Mouse (Mus musculus): ENCODE measurements around the gene Lhx3. TPM values are rescaled to one million over a fixed set of nuclear protein-coding genes. Genes with fewer than 3 reads are reported as not detected.
A peak's percentile ranks its signal among the peaks of the same experiment; 100 is the strongest.

The Lhx3 gene
- total and polyA plus RNA-seq, 2 experiments from 2014 or later, result 0.12 to 0.38 TPM

DNA sequence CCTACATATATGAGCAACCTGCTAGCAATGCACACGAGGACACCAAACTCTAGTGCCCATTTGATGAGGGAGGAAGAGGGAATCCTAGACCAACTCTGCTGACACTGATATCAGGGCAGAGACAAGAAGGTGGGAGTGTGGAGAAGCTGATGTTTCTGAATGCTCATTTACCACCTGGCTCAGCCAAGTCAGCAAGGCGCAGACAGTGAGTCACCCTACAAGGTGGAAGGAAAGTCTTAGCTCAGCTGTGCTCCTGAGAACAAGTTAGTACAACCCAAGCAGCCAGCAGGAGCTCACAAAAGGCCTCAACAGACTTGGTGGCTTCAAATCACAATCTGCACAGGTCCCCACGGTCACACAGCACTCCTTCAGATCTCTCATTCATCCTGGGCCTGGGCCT lies 23.3 kb upstream of the Lhx3 start:
- Histone ChIP-seq H3K4me1 (ENCODE audit: insufficient read depth, low read length) (no peaks in the 10 kb centered on the region), H3K27ac (ENCODE audit: low read depth, low read length) (no peak overlapping the region), H3K4me3 (ENCODE audit: low read depth, low read length) (no peak overlapping the region), H3K4me2 (ENCODE audit: low read depth, low read length, poor library complexity, severe bottlenecking) (no peak overlapping the region), H3K9ac (replicated peaks; ENCODE audit: low read length, poor library complexity, severe bottlenecking) (0 out of 2 replicates have a peak overlapping the region, but pooled peaks have one; percentile 13), H3K9me3 (ENCODE audit: low read length) (no peaks in the 10 kb centered on the region), H3K36me3 (ENCODE audit: insufficient read depth, low read length) (0 out of 2 replicates have a peak, but pooled peaks cover 2% of the 10 kb centered on the region), H3K27me3 (ENCODE audit: insufficient read depth, low read length) (no peaks in the 10 kb centered on the region)
- DNase-seq (ENCODE audit: low spot score) (no peak), ATAC-seq (ENCODE audit: low FRiP score) (no peak)
- 82% methylated on average over 3 of the region's 3 CpGs for WGBS
- no peak for TF ChIP-seq CTCF (IDR thresholded peaks at IDR 0.05)

DNA sequence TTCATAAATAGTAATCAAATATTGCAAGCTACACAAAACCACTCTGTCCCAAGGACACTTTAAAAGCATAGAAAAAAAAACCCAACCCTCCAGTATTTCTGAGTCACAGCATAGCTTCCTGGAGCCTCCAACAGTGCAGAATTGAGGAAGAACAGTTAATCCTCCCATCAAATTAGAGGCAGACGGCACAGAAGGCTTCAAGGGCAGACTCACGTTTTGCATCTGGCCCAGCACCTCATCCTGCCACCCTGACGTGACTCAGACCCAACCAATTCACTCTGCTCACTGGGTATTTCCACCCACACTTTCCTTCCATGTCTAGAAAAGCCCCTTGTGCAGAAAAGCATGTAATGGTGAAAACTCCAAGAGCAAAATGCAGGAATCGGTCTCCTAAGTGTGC lies 22.2 kb upstream of the Lhx3 start:
- Histone ChIP-seq H3K27ac (ENCODE audit: low read depth, low read length) (no peak overlapping the region), H3K36me3 (ENCODE audit: insufficient read depth, low read length) (peaks cover 5% of the 10 kb centered on the region; the same call in 1 of the 2 replicates), H3K9me3 (ENCODE audit: low read length) (no peaks in the 10 kb centered on the region), H3K4me2 (ENCODE audit: low read depth, low read length, poor library complexity, severe bottlenecking) (no peak overlapping the region), H3K9ac (replicated peaks; ENCODE audit: low read length, poor library complexity, severe bottlenecking) (no peak overlapping the region), H3K27me3 (ENCODE audit: insufficient read depth, low read length) (no peaks in the 10 kb centered on the region), H3K4me1 (ENCODE audit: insufficient read depth, low read length) (no peaks in the 10 kb centered on the region), H3K4me3 (ENCODE audit: low read depth, low read length) (no peak overlapping the region)
- no peak for ATAC-seq (ENCODE audit: low FRiP score)
- no peak for TF ChIP-seq CTCF (IDR thresholded peaks at IDR 0.05)
- WGBS, result 59% methylated on average over 4 of the region's 4 CpGs
- no peak for DNase-seq (ENCODE audit: low spot score)

DNA sequence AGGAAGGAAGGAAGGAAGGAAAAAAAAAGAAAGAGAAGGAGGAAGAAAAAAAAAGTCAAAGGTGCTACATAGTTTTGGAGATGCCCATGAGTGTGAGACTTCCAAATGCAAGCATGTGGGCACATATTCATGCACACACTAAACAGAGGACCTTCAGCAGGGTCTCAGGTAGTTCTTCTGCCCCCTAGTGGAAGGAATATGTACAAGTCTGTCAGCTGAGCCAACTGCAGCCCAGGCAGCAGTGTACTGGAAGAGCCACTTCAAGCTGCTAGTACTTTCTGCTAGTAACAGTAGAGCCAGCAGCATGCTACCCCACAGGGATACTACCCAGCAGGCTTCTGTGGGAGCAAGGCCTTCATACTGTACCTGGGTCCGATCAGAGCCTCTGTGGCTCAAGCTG lies 19.7 kb upstream of the Lhx3 start:
- Histone ChIP-seq H3K4me3 (ENCODE audit: low read depth, low read length) (no peak overlapping the region), H3K9ac (replicated peaks; ENCODE audit: low read length, poor library complexity, severe bottlenecking) (no peak overlapping the region; the same call in 1 of the 2 replicates), H3K27ac (ENCODE audit: low read depth, low read length) (no peak overlapping the region), H3K4me1 (ENCODE audit: insufficient read depth, low read length) (no peaks in the 10 kb centered on the region), H3K4me2 (ENCODE audit: low read depth, low read length, poor library complexity, severe bottlenecking) (no peak overlapping the region), H3K9me3 (ENCODE audit: low read length) (no peaks in the 10 kb centered on the region), H3K27me3 (ENCODE audit: insufficient read depth, low read length) (no peaks in the 10 kb centered on the region), H3K36me3 (ENCODE audit: insufficient read depth, low read length) (peaks cover 22% of the 10 kb centered on the region)
- 81% methylated on average over 1 of the region's 1 CpGs for WGBS
- peak; percentile 89 for TF ChIP-seq CTCF (IDR thresholded peaks at IDR 0.05)
- peak; percentile 88 for DNase-seq (ENCODE audit: low spot score)
- peak; percentile 49; the same call in 1 of the 2 replicates for ATAC-seq (ENCODE audit: low FRiP score)

DNA sequence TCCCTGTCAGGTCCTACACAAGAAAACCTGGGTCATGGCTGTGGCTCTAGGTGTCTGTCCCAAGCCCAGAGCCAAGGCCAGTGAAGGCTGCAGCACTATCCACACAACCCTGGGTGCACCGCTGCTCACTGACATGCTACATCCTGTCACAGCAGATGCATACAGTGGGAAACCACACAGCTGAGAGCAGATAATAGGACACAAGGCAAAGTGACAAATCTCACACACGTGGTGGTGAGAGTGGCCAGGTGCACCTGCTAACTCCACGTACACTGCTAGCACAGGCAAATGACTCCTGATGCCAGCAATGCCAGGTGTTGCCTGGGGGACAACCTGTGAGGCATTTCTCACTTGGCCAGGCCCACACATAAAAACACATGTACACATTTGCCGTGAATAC lies 17.2 kb upstream of the Lhx3 start:
- H3K27me3 ChIP-seq (ENCODE audit: insufficient read depth, low read length), result no peaks in the 10 kb centered on the region
- DNase-seq (ENCODE audit: low spot score), result no peak
- H3K27ac ChIP-seq (ENCODE audit: low read depth, low read length), result no peak overlapping the region
- H3K4me1 ChIP-seq (ENCODE audit: insufficient read depth, low read length), result no peaks in the 10 kb centered on the region
- H3K4me2 ChIP-seq (ENCODE audit: low read depth, low read length, poor library complexity, severe bottlenecking), result no peak overlapping the region
- no peaks in the 10 kb centered on the region for H3K9me3 ChIP-seq (ENCODE audit: low read length)
- no peak overlapping the region for H3K9ac ChIP-seq (replicated peaks; ENCODE audit: low read length, poor library complexity, severe bottlenecking)
- ATAC-seq (ENCODE audit: low FRiP score), result no peak
- TF ChIP-seq CTCF (IDR thresholded peaks at IDR 0.05), result no peak
- 95% methylated on average over 4 of the region's 4 CpGs for WGBS
- peaks cover 45% of the 10 kb centered on the region for H3K36me3 ChIP-seq (ENCODE audit: insufficient read depth, low read length)
- H3K4me3 ChIP-seq (ENCODE audit: low read depth, low read length), result no peak overlapping the region

DNA sequence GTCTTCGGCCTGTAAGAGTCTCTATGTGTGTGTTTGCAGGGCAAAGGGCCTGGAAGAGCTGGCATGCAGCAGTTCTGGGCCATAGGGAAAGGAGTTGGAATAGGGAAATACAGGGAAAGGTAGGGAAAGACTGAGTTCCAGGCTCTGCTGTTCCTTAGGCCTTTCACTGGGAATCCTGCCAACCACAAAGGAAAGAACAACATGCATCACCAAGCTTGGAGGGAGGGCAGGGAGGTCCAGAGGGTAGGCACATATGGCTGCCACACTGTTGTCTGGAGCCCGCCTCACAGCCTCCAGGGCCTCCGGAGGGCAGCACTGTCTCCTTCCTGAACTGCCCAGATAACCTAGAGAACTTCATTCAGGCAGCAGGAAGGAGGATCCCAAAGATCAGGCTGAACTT lies 15.9 kb upstream of the Lhx3 start:
- Histone ChIP-seq H3K27ac (ENCODE audit: low read depth, low read length) (no peak overlapping the region), H3K4me1 (ENCODE audit: insufficient read depth, low read length) (no peaks in the 10 kb centered on the region), H3K36me3 (ENCODE audit: insufficient read depth, low read length) (peaks cover 57% of the 10 kb centered on the region), H3K27me3 (ENCODE audit: insufficient read depth, low read length) (no peaks in the 10 kb centered on the region), H3K9me3 (ENCODE audit: low read length) (no peaks in the 10 kb centered on the region), H3K4me3 (ENCODE audit: low read depth, low read length) (no peak overlapping the region), H3K9ac (replicated peaks; ENCODE audit: low read length, poor library complexity, severe bottlenecking) (no peak overlapping the region), H3K4me2 (ENCODE audit: low read depth, low read length, poor library complexity, severe bottlenecking) (no peak overlapping the region)
- TF ChIP-seq CTCF (IDR thresholded peaks at IDR 0.05), result no peak
- ATAC-seq (ENCODE audit: low FRiP score), result no peak
- DNase-seq (ENCODE audit: low spot score), result peak; percentile 37
- WGBS, result 90% methylated on average over 3 of the region's 3 CpGs

DNA sequence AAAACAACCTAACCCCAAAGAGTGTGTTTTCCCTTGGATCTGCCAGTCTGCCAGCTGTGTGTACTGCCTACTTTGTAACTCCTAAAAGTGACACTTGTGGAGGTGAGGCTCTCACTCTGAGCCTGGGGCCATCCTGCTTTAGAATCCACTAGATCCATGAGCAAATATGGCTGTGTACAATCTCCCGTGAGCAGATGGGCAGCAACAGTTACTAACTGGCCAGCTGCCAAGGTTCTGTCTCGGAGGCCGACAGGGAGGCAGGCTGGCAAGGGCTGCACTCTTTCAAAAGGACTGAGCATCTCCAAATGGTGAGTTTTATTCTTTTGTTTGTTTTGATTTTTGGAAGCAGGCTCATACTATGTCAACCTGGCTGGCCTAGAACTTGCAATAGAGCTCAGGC lies 6.4 kb upstream of the Lhx3 start:
- no peak overlapping the region for H3K4me3 ChIP-seq (ENCODE audit: low read depth, low read length)
- WGBS, result 40% methylated on average over 3 of the region's 3 CpGs
- no peak overlapping the region for H3K4me2 ChIP-seq (ENCODE audit: low read depth, low read length, poor library complexity, severe bottlenecking)
- TF ChIP-seq CTCF (IDR thresholded peaks at IDR 0.05), result no peak
- no peak overlapping the region for H3K9ac ChIP-seq (replicated peaks; ENCODE audit: low read length, poor library complexity, severe bottlenecking)
- DNase-seq (ENCODE audit: low spot score) (peak; percentile 82), ATAC-seq (ENCODE audit: low FRiP score) (no peak)
- no peak overlapping the region for H3K27ac ChIP-seq (ENCODE audit: low read depth, low read length)
- no peaks in the 10 kb centered on the region for H3K9me3 ChIP-seq (ENCODE audit: low read length)
- H3K27me3 ChIP-seq (ENCODE audit: insufficient read depth, low read length), result no peaks in the 10 kb centered on the region
- no peaks in the 10 kb centered on the region for H3K4me1 ChIP-seq (ENCODE audit: insufficient read depth, low read length)
- H3K36me3 ChIP-seq (ENCODE audit: insufficient read depth, low read length), result peaks cover 73% of the 10 kb centered on the region
